Mouse (Mus musculus): ENCODE data around the gene Slc35g3.
A peak's percentile ranks its signal among the peaks of the same experiment; 100 is the strongest.

The Slc35g3 gene

DNA sequence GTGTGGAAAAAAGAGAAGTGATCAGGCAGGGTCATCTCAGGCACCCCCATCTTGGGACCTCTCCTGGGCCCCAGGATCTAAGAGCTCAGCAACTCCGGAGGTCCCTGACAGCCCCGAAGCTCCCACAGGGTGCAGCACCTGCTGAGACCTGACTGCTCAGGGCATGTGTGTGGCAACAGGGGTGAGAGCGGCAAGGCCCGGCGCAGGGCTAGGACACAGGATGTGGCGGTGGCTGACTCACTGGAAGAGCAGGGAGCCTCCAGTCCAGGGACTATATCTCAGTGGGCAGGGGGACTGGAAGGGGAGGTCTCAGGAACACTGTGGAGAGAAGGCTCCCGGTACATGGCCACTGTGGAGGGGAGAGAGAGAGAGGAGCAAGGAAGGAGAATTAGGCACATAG, 36.2 kb upstream of the Slc35g3 start:
- H3K27me3 ChIP-seq (ENCODE audit: control insufficient read depth, insufficient read depth, low read length, poor library complexity, severe bottlenecking) = no peaks in the 10 kb centered on the region
- no peak for DNase-seq (ENCODE audit: low read depth, low spot score)
- H3K36me3 ChIP-seq (ENCODE audit: control insufficient read depth, insufficient read depth, low read length, poor library complexity, severe bottlenecking) = no peaks in the 10 kb centered on the region

DNA sequence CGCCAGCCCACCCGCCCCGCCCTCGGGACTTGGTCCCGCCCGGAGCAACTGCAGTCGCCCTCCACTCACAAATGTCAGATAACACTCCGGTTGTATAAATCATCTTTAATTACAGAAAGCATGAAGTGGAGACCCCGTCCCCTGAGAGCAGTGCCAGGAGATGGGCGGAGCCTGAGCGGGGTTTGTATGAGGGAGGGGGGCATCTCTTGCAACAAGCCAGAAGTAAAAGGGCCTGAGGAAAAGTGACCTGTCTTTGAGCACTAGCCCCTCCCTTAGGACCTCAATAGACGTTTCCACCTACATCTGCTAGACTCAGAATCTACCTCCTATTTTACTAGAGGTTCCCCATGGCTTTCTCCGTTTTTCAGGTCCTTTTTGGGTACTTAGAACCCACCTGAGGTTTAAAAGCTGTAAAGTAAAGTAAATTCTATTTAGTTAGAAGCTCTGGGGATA, 34.2 kb upstream of the Slc35g3 start:
- H3K27me3 ChIP-seq (ENCODE audit: control insufficient read depth, insufficient read depth, low read length, poor library complexity, severe bottlenecking) = no peaks in the 10 kb centered on the region
- no peaks in the 10 kb centered on the region for H3K36me3 ChIP-seq (ENCODE audit: control insufficient read depth, insufficient read depth, low read length, poor library complexity, severe bottlenecking)
- peak; percentile 28 for DNase-seq (ENCODE audit: low read depth, low spot score)

DNA sequence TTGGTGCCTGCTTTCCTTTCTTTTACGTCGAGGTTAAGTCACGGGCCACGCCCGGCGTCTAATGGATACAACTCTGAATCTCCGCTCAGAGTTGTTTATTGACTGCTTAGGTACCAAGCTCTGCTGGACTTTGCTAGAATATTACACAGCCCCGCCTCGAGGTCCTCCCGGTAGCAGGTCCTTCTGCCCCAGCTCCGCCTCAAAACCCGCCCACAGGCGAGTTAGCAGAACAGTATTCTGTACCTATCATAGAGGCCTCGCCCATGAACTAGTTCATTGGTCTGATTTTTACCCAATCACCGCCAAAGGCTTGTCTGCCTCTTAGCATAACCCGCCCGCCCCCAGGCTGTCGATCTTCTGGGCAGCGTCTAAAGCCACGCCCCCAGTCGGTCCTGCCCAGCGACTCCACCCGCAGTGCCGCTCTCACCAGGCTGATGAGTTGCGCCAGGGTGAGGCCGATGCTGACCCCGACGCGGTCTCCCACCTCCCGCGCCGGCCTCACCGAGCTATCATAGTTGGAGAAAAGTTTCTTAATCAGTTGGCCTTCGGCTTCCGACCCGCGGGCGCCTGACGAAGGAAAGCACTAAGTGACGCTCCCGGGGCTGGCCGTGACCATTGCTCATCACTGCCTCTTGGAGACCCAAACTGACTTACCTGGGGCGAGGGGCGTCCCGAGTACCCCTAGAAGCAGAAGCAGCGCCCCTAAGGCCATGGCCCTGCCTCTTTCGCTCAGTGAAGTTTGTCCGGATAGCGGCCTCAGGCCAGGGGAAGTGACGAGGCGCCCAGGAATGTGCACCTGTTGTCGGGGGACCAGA, 33.6 kb upstream of the Slc35g3 start, which contains the start of gene Chrnb1:
TSS of gene Chrnb1 (minus strand) at position 776 of the 815 bp plus-strand sequence.
- peak; percentile 97 for DNase-seq (ENCODE audit: low read depth, low spot score)
- H3K27me3 ChIP-seq (ENCODE audit: control insufficient read depth, insufficient read depth, low read length, poor library complexity, severe bottlenecking) = no peaks in the 10 kb centered on the region

DNA sequence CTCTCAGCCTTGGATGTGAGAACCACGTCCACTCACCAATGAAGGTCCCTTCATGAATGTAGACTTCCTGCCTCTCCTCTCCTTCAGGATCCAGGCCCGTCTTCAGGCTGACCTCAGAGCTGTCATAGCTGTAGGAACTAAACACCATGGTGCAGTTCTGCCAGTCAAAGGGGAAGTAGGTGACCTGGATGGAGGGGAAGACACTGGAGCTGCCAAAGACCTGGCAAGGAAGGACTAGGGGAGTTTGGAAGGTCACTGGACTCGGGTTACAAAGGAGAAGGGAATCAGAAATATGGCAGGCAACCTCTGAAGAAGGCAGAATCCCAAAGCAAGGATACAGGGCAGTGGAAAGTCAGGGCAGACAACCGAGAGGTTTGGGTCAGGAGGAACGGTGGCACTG, 31.7 kb upstream of the Slc35g3 start:
- no peaks in the 10 kb centered on the region for H3K36me3 ChIP-seq (ENCODE audit: control insufficient read depth, insufficient read depth, low read length, poor library complexity, severe bottlenecking)
- H3K27me3 ChIP-seq (ENCODE audit: control insufficient read depth, insufficient read depth, low read length, poor library complexity, severe bottlenecking) = no peaks in the 10 kb centered on the region
- DNase-seq (ENCODE audit: low read depth, low spot score) = no peak

More for the DNA sequence above, 33.6 kb upstream of the Slc35g3 start, which contains the start of gene Chrnb1:
- H3K36me3 ChIP-seq (ENCODE audit: control insufficient read depth, insufficient read depth, low read length, poor library complexity, severe bottlenecking) = no peaks in the 10 kb centered on the region

DNA sequence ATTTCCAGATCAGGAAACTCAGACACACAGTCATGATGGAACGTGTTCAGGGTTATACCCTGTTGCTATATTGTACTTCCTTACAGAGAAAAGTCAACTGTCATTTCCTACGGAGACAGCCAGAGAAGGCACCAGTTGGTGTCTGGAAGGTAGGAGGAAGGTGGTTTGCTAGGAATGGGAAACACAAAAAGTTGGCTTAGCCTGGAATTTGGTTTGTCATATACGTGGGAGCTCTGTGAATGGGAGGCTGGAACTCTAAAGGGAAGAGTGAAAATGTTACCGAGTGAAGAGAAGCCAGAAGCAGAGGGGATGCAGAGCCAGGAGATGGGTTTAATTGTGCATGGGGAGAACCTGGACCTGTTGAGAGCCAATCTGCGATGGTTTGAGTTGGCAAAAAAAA, 29.7 kb upstream of the Slc35g3 start:
- Histone ChIP-seq H3K36me3 (ENCODE audit: control insufficient read depth, insufficient read depth, low read length, poor library complexity, severe bottlenecking) (no peaks in the 10 kb centered on the region), H3K27me3 (ENCODE audit: control insufficient read depth, insufficient read depth, low read length, poor library complexity, severe bottlenecking) (no peaks in the 10 kb centered on the region)
- DNase-seq (ENCODE audit: low read depth, low spot score) = no peak

DNA sequence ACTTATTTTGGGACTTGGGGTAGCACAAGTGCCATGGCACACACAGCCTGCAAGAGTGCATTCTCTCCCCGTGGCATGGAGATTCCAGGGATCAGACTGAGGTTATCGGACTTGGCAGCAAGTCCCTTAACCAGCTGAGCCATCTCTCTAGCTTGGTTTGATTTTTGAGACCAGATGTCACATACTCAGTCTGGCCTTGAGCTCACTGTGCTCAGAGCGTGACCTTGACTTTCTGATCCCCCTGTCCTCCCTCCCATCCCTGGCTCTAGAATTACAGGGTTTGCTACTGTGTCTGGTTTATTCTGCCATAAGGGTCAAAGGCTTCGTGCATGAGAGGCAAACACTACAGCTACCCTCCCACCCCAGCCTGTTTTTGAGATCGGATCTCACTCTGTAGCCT, 27.7 kb upstream of the Slc35g3 start:
- no peak for DNase-seq (ENCODE audit: low read depth, low spot score)
- Histone ChIP-seq H3K36me3 (ENCODE audit: control insufficient read depth, insufficient read depth, low read length, poor library complexity, severe bottlenecking) (no peaks in the 10 kb centered on the region), H3K27me3 (ENCODE audit: control insufficient read depth, insufficient read depth, low read length, poor library complexity, severe bottlenecking) (no peaks in the 10 kb centered on the region)

DNA sequence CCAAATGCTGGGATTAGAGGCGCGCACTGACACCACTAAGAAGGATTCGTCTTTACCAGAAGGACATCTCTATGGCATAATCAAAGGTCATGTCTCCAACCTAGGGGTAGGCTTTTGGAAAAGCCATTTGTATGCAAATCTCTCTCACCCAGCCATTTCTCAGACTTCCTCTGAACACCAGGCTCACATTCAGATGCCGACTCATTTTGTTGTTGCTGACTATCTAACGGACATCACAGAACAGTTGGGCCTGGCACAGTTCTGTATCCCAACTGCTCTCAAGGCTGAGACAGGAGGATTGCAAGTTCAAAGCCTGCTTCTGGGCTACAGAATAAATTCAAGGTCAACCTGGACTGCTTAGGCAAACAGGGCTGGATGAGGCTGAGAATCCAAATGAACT, 25.5 kb upstream of the Slc35g3 start:
- Histone ChIP-seq H3K36me3 (ENCODE audit: control insufficient read depth, insufficient read depth, low read length, poor library complexity, severe bottlenecking) (no peaks in the 10 kb centered on the region), H3K27me3 (ENCODE audit: control insufficient read depth, insufficient read depth, low read length, poor library complexity, severe bottlenecking) (no peaks in the 10 kb centered on the region)
- DNase-seq (ENCODE audit: low read depth, low spot score) = no peak

DNA sequence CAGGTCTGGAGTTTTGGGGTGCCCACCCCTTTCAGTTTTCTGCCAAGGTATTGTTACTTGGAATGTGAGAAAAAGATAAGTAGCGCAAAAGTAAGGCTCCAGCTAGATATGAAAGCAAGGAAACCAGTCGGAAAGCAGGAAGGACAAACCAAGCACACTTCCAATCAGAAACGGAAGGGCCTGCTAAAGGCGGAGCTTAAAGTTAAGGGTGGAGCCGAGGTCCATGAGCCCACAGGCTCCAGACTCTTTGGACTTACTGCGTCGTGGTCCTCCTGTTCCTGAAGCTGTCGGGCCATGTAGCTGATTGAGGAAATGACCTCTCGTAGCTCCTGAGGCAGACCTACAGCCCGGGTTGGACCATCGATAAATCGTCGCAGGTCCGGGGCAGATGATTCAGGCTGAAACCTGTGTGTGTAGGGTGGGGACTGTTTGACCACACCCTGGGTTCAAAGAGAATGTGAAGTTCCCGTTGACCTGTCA, 23.1 kb upstream of the Slc35g3 start:
- no peak for DNase-seq (ENCODE audit: low read depth, low spot score)
- Histone ChIP-seq H3K27me3 (ENCODE audit: control insufficient read depth, insufficient read depth, low read length, poor library complexity, severe bottlenecking) (no peaks in the 10 kb centered on the region), H3K36me3 (ENCODE audit: control insufficient read depth, insufficient read depth, low read length, poor library complexity, severe bottlenecking) (no peaks in the 10 kb centered on the region)

DNA sequence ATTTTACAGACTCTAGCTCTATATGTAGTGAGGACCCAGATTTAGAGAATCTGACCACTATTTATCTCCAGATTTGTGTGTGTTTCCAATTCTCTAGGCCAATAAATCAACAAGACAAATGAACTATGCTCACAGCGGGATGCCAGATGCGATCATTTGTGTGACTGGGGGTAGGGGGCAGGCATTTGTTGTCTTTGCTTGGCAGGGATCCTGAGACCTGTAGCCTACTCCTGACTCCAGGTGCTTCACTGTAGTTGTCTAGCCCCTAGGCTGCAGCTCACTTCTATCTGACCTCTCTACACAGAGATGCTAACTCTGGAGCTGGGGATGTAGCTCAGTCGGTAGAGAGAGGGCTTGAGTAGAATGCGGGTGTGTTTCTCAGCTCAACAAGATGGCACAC, 20.1 kb upstream of the Slc35g3 start:
- DNase-seq (ENCODE audit: low read depth, low spot score) = no peak
- H3K27me3 ChIP-seq (ENCODE audit: control insufficient read depth, insufficient read depth, low read length, poor library complexity, severe bottlenecking) = no peaks in the 10 kb centered on the region
- no peaks in the 10 kb centered on the region; the same call in 1 of the 2 replicates for H3K36me3 ChIP-seq (ENCODE audit: control insufficient read depth, insufficient read depth, low read length, poor library complexity, severe bottlenecking)

DNA sequence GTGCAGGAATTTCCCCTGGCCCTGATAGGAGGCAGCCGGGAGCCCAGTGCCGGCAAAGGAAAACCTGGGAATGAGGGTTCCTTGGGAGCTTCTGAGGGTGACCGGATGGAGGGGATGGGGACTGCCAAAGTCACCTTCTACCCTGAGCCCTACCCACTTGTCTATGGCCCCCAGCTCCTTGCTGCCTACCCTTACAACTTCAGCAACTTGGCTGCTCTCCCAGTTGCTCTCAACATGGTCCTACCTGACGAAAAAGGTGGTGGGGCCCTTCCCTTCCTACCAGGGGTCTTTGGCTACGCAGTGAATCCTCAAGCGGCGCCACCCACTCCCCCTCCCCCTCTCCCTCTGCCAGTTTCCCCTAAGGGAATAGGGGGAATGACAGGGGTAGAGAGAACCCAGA, 17.2 kb upstream of the Slc35g3 start:
- Histone ChIP-seq H3K36me3 (ENCODE audit: control insufficient read depth, insufficient read depth, low read length, poor library complexity, severe bottlenecking) (no peaks in the 10 kb centered on the region; the same call in 1 of the 2 replicates), H3K27me3 (ENCODE audit: control insufficient read depth, insufficient read depth, low read length, poor library complexity, severe bottlenecking) (no peaks in the 10 kb centered on the region)
- no peak for DNase-seq (ENCODE audit: low read depth, low spot score)

DNA sequence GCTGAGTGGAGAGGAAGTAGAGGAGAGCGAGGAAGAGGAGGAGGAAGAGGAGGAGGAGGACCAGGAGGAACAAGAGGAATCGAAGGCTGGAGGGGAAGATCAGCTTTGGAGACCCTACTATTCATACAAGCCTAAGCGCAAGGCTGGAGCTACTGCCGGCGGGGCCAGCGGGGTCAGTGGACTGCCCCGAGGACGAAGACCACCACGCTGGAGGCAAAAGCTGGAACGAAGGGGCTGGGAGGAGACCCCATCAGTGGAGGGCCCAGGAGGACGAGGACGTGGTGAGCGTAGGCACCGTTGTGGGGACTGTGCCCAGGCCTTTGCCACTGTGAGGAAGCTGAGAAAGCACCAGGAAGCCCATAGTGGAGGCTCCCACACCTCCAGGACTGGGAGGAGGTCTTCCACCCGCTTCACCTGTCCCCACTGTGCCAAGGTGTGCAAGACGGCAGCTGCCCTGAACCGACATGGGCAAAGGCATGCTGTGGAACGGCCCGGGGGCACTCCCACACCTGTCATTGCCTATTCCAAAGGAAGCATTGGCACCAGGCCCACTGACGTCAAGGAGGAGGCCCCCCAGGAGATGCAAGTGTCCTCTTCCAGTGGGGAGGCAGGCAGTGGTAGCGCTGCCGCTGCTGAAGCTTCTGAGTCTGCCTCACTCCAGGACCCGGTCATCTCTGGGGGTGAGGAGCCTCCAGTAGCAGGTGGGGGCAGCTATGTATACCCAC, 16.7 kb upstream of the Slc35g3 start:
- Histone ChIP-seq H3K36me3 (ENCODE audit: control insufficient read depth, insufficient read depth, low read length, poor library complexity, severe bottlenecking) (no peaks in the 10 kb centered on the region; the same call in 1 of the 2 replicates), H3K27me3 (ENCODE audit: control insufficient read depth, insufficient read depth, low read length, poor library complexity, severe bottlenecking) (no peaks in the 10 kb centered on the region)
- no peak for DNase-seq (ENCODE audit: low read depth, low spot score)

DNA sequence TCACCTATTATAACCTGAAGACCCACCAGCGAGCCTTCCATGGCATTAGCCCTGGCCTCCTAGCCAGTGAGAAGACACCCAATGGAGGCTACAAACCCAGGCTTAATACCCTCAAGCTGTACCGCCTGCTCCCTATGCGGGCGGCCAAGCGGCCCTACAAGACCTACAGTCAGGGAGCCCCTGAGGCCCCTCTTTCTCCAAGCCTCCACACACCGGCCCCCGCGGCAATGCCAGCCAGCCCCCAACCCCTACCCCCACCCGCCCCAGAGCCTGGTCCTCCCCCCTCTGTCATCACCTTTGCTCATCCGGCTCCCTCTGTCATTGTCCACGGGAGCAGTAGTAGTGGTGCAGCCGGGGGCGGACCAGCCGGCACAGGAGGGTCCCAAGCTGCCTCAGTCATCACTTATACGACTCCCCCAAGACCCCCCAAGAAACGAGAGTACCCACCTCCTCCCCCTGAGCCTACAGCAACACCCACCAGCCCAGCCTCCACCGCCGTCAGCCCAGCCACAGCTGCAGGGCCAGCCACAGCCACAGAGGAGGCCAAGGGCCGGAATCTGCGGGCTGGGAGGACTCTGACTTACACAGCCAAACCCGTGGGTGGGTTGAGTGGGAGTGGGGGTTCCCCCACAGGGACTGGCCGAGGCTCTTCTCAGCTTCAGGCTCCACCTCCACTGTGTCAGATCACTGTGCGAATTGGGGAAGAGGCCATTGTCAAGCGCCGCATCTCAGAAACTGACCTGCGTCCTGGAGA, 15.9 kb upstream of the Slc35g3 start:
- H3K36me3 ChIP-seq (ENCODE audit: control insufficient read depth, insufficient read depth, low read length, poor library complexity, severe bottlenecking) = no peaks in the 10 kb centered on the region; the same call in 1 of the 2 replicates
- DNase-seq (ENCODE audit: low read depth, low spot score) = peak; percentile 43
- H3K27me3 ChIP-seq (ENCODE audit: control insufficient read depth, insufficient read depth, low read length, poor library complexity, severe bottlenecking) = no peaks in the 10 kb centered on the region

DNA sequence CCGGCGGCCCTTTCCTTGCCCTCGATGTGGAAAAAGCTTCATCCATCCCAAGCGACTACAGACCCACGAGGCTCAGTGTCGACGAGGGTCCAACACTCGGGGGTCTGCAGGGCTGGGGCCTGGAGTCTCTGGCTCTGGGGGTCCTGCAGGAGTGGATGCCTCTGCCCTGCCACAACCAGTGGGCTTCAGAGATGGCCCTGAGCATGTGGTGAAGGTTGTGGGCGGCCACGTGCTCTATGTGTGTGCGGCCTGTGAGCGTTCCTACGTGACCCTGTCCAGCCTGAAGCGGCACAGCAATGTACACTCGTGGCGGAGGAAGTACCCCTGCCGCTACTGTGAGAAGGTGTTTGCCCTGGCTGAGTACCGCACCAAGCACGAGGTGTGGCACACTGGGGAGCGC, 14.7 kb upstream of the Slc35g3 start:
- no peak for DNase-seq (ENCODE audit: low read depth, low spot score)
- H3K27me3 ChIP-seq (ENCODE audit: control insufficient read depth, insufficient read depth, low read length, poor library complexity, severe bottlenecking) = no peaks in the 10 kb centered on the region
- H3K36me3 ChIP-seq (ENCODE audit: control insufficient read depth, insufficient read depth, low read length, poor library complexity, severe bottlenecking) = no peaks in the 10 kb centered on the region; the same call in 1 of the 2 replicates

DNA sequence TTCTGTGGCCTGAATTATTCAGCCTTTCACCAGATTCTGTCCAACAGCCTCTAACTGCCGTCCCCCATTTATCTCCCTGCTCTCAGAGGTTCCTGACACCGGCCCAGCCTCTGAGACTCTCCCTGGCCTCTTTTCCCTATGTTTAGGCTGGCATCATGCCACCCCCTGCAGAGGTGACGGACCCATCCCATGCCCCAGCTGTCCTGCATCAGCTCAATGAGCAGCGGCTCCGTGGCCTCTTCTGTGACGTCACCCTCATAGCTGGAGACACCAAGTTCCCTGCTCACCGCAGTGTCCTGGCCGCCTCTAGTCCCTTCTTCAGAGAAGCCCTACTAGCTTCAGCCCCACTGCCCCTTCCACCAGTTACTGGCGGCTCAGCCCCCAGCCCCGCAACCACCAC, 13.9 kb upstream of the Slc35g3 start:
- Histone ChIP-seq H3K27me3 (ENCODE audit: control insufficient read depth, insufficient read depth, low read length, poor library complexity, severe bottlenecking) (no peaks in the 10 kb centered on the region), H3K36me3 (ENCODE audit: control insufficient read depth, insufficient read depth, low read length, poor library complexity, severe bottlenecking) (no peaks in the 10 kb centered on the region; the same call in 1 of the 2 replicates)
- DNase-seq (ENCODE audit: low read depth, low spot score) = no peak

Measured in splenic B cell, adult 2 months (primary cell).